Mouse (Mus musculus): ENCODE measurements around the gene Sorcs3. TPM values are rescaled to one million over a fixed set of nuclear protein-coding genes. Genes with fewer than 3 reads are reported as not detected.

Sorcs3 gene
- polyA plus RNA-seq, 1 experiment, result not detected

- Histone ChIP-seq H3K9me3 (peaks cover 17% of the 10 kb centered on the region), H3K36me3 (replicated peaks; ENCODE audit: low read length) (no peaks in the 10 kb centered on the region), H3K27me3 (replicated peaks) (peaks cover 49% of the 10 kb centered on the region), H3K4me1 (no peaks in the 10 kb centered on the region), H3K4me3 (replicated peaks) (no peak overlapping the region)
- TF ChIP-seq GATA1 (IDR thresholded peaks at IDR 0.05; ENCODE audit: borderline replicate concordance, low read length) (no peak), FLI1 (IDR thresholded peaks at IDR 0.05; ENCODE audit: low read length) (no peak)
Observed at GRCm38 (mm10) chr19:48206861-48207730, 1.3 kb downstream of the Sorcs3 start.

- Histone ChIP-seq H3K36me3 (replicated peaks; ENCODE audit: low read length) (no peaks in the 10 kb centered on the region), H3K27me3 (replicated peaks) (peaks cover 49% of the 10 kb centered on the region), H3K9me3 (peaks cover 24% of the 10 kb centered on the region), H3K4me1 (no peaks in the 10 kb centered on the region), H3K4me3 (replicated peaks) (no peak overlapping the region)
- no peak for TF ChIP-seq FLI1 (IDR thresholded peaks at IDR 0.05; ENCODE audit: low read length)
- TF ChIP-seq GATA1 (IDR thresholded peaks at IDR 0.05; ENCODE audit: borderline replicate concordance, low read length), result no peak
Observed at GRCm38 (mm10) chr19:48207731-48208370, 2.0 kb downstream of the Sorcs3 start.

DNA sequence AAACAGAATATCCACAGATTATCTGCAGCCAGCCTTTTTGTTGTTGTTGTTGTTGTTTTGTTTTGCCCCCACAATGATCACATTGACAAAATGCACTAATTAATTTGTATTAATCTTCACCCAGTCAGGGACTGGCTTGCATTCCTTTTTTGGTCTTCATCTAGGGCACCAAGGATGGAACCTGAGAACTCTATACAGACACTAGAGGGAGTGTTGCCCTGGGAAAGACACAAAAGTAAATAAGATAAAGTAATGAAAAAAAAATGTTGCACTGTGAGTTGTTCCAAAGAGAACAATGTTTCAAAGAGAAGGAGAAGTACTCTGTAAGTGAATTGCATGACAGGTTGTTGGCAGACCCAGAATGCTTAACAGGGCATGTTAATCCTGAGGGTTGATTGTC lies 9.6 kb downstream of the Sorcs3 start:
- TF ChIP-seq FLI1 (IDR thresholded peaks at IDR 0.05; ENCODE audit: low read length), result no peak
- TF ChIP-seq GATA1 (IDR thresholded peaks at IDR 0.05; ENCODE audit: borderline replicate concordance, low read length), result no peak
- H3K27me3 ChIP-seq (replicated peaks), result no peaks in the 10 kb centered on the region
- no peak overlapping the region for H3K4me3 ChIP-seq (replicated peaks)
- H3K36me3 ChIP-seq (replicated peaks; ENCODE audit: low read length), result no peaks in the 10 kb centered on the region
- H3K4me1 ChIP-seq, result no peaks in the 10 kb centered on the region
- H3K9me3 ChIP-seq, result peaks cover 16% of the 10 kb centered on the region

DNA sequence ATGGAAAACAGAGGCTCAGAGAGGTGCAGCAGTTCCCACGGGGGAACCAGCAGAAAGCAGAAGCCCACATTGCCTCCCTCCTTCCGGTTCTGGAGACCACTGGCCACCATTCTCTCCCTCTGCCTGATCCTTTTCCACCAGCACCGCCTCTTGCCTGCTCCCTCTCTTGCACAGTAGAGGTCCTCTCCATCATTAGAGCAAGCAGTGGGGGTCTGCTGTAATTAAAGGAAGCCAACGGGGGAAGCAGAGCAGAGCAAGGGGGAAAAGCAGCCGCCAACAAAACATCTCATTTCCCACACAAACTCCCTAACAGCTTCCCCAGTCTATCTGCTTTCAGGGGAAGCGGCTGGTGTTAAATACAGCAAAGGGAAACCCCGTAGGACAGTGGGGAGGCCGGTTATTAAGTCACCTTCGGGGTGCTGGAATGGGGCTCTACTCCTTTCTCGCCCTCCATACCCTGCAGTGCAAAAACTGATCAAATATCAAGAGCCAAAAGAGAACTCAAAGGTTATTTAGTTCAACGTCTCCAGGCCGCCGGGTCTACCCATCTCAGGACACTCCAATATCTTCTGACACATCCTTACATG lies 32.1 kb downstream of the Sorcs3 start:
- peaks cover 36% of the 10 kb centered on the region for H3K9me3 ChIP-seq
- no peak overlapping the region for H3K4me3 ChIP-seq (replicated peaks)
- no peaks in the 10 kb centered on the region for H3K36me3 ChIP-seq (replicated peaks; ENCODE audit: low read length)
- no peaks in the 10 kb centered on the region for H3K27me3 ChIP-seq (replicated peaks)
- TF ChIP-seq GATA1 (IDR thresholded peaks at IDR 0.05; ENCODE audit: borderline replicate concordance, low read length) (no peak), FLI1 (IDR thresholded peaks at IDR 0.05; ENCODE audit: low read length) (no peak)
- H3K4me1 ChIP-seq, result no peaks in the 10 kb centered on the region

- H3K4me3 ChIP-seq (replicated peaks), result no peak overlapping the region
- peaks cover 37% of the 10 kb centered on the region for H3K9me3 ChIP-seq
- H3K4me1 ChIP-seq, result no peaks in the 10 kb centered on the region
- no peaks in the 10 kb centered on the region for H3K27me3 ChIP-seq (replicated peaks)
- H3K36me3 ChIP-seq (replicated peaks; ENCODE audit: low read length), result no peaks in the 10 kb centered on the region
- no peak for TF ChIP-seq GATA1 (IDR thresholded peaks at IDR 0.05; ENCODE audit: borderline replicate concordance, low read length)
- no peak for TF ChIP-seq FLI1 (IDR thresholded peaks at IDR 0.05; ENCODE audit: low read length)
Observed at GRCm38 (mm10) chr19:48238391-48238790, 32.6 kb downstream of the Sorcs3 start.

DNA sequence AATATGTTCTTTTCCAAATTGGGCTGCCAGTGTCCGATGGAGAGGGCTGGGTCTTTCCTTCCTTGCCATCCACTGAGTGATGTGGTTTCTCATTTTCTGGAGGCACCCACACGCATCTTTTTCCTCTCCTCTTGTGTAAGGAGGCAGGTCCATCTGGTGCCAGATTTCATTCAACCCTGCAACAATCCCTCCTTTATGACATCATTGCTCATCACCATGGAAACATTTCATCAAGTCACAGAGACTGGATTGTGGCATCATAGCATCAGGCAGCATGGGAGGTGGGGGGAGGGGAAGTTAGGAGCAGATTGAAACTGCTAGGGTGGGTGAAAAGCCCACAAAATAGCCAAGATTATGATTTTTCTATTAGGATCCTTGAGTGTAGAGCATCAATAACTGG lies 35.1 kb downstream of the Sorcs3 start:
- H3K9me3 ChIP-seq, result peaks cover 34% of the 10 kb centered on the region
- TF ChIP-seq GATA1 (IDR thresholded peaks at IDR 0.05; ENCODE audit: borderline replicate concordance, low read length) (no peak), FLI1 (IDR thresholded peaks at IDR 0.05; ENCODE audit: low read length) (no peak)

DNA sequence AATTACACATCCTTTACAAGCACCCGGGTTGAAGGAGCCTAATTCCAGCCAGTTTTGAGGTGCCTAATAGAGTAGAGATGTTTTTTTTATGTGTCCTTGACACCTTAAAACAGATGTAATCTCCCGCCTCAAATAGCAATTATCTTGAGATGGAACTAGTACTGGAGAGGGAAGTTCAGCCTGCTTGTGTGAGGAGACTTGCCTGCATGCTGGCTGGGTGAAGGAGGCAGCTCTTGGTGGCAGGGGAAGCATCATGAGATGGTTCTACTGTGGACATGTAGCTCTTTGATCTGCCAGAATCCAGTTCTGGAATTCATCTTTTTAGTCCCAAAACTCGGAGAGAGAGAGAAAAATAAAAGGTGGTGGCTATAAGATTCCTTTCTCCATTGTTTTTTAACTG lies 38.2 kb downstream of the Sorcs3 start:
- Histone ChIP-seq H3K4me1 (no peaks in the 10 kb centered on the region), H3K36me3 (replicated peaks; ENCODE audit: low read length) (no peaks in the 10 kb centered on the region), H3K4me3 (replicated peaks) (no peak overlapping the region), H3K27me3 (replicated peaks) (no peaks in the 10 kb centered on the region), H3K9me3 (peaks cover 8% of the 10 kb centered on the region)
- TF ChIP-seq FLI1 (IDR thresholded peaks at IDR 0.05; ENCODE audit: low read length), result no peak
- TF ChIP-seq GATA1 (IDR thresholded peaks at IDR 0.05; ENCODE audit: borderline replicate concordance, low read length), result no peak

More for the DNA sequence above, 35.1 kb downstream of the Sorcs3 start:
- Histone ChIP-seq H3K36me3 (replicated peaks; ENCODE audit: low read length) (no peaks in the 10 kb centered on the region), H3K4me3 (replicated peaks) (no peak overlapping the region), H3K27me3 (replicated peaks) (no peaks in the 10 kb centered on the region), H3K4me1 (no peaks in the 10 kb centered on the region)

DNA sequence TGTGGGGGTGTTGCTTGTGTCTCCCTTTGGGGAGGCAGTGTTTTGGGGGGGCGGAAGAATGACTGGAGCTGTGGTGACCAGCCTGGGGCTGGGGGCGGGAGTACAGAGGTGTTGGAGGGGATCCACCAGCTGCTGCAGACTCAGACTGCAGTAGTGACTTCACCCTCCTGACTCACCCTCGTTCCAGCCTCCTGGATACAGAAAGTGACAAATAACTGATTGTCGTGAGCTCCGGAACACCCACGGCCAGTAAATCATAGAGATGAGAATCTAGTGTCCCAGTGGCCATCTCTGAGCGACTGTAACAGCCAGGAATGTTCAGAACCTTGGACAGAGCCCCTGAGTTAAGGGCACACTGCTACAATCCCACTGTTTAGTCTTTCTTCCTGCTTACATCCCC lies 53.4 kb downstream of the Sorcs3 start:
- no peak for TF ChIP-seq FLI1 (IDR thresholded peaks at IDR 0.05; ENCODE audit: low read length)
- TF ChIP-seq GATA1 (IDR thresholded peaks at IDR 0.05; ENCODE audit: borderline replicate concordance, low read length), result no peak
- Histone ChIP-seq H3K36me3 (replicated peaks; ENCODE audit: low read length) (no peaks in the 10 kb centered on the region), H3K4me1 (no peaks in the 10 kb centered on the region), H3K27me3 (replicated peaks) (no peaks in the 10 kb centered on the region), H3K4me3 (replicated peaks) (no peak overlapping the region), H3K9me3 (peaks cover 48% of the 10 kb centered on the region)

- peak overlapping the region; percentile 68 for H3K4me3 ChIP-seq (replicated peaks)
- H3K36me3 ChIP-seq (replicated peaks; ENCODE audit: low read length), result no peaks in the 10 kb centered on the region
- peaks cover 36% of the 10 kb centered on the region for H3K9me3 ChIP-seq
- H3K4me1 ChIP-seq, result no peaks in the 10 kb centered on the region
- TF ChIP-seq FLI1 (IDR thresholded peaks at IDR 0.05; ENCODE audit: low read length), result no peak
- TF ChIP-seq GATA1 (IDR thresholded peaks at IDR 0.05; ENCODE audit: borderline replicate concordance, low read length), result no peak
- H3K27me3 ChIP-seq (replicated peaks), result no peaks in the 10 kb centered on the region
Observed at GRCm38 (mm10) chr19:48260671-48261070, 54.8 kb downstream of the Sorcs3 start.

DNA sequence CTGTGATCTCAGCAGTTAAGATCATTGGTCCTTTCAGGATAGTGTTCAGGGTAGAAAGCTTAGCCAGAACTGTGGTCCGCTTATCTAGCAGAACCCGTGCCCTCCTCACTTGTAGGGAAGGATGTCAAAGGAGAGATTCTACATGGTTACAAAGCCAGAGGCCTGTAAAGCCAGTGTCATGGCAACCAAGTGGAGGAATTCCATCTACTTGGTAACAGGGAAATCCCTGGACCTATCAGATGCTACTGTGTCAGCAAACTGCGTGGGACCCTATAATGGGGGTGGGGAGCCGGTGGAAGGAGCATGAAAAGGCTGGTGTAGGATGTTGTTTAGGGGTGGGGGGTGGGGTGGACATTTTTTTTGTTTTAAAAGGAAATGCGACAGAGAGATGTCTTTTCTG lies 57.9 kb downstream of the Sorcs3 start:
- H3K9me3 ChIP-seq, result peaks cover 12% of the 10 kb centered on the region

More for the DNA sequence above, 57.9 kb downstream of the Sorcs3 start:
- no peak overlapping the region for H3K4me3 ChIP-seq (replicated peaks)
- H3K4me1 ChIP-seq, result no peaks in the 10 kb centered on the region
- no peaks in the 10 kb centered on the region for H3K27me3 ChIP-seq (replicated peaks)
- H3K36me3 ChIP-seq (replicated peaks; ENCODE audit: low read length), result no peaks in the 10 kb centered on the region
- TF ChIP-seq GATA1 (IDR thresholded peaks at IDR 0.05; ENCODE audit: borderline replicate concordance, low read length) (no peak), FLI1 (IDR thresholded peaks at IDR 0.05; ENCODE audit: low read length) (no peak)
